Mouse (Mus musculus) spleen, adult 2 months (tissue): Measurements from ENCODE around the gene Rln3.

Experiments
- CTCF ChIP-seq: fragments of 200-500 bp; IDR thresholded peaks from 2 replicates; pipeline ENCODE4 v1.5.1; 2011; ENCODE audit warnings: mild to moderate bottlenecking, inconsistent platforms; ENCODE audit not compliant: insufficient read depth, insufficient read length, insufficient replicate concordance; ENCODE audit errors: extremely low read depth
- POLR2A ChIP-seq: fragments of 200-500 bp; IDR thresholded peaks from 2 replicates; pipeline ENCODE4 v1.6.1; 2011; ENCODE audit warnings: low read depth, low read length, inconsistent platforms

- TF ChIP-seq POLR2A (no peak), CTCF (no peak)
Measured at GRCm38 (mm10) chr8:84079206-84079605, 34.4 kb upstream of the Rln3 start.
